Mouse (Mus musculus) erythroblast, adult 5-6 weeks (primary cell): ENCODE measurements around the gene Rpl23. TPM values are rescaled to one million over a fixed set of nuclear protein-coding genes. Genes with fewer than 3 reads are reported as not detected.

Source experiments
- ATAC-seq: replicated peaks from 2 replicates; pipeline ENCODE4 v1.8.0; 2016; ENCODE audit warnings: moderate number of reproducible peaks, mild to moderate bottlenecking, moderate TSS enrichment, inconsistent platforms; ENCODE audit not compliant: poor library complexity, low FRiP score, severe bottlenecking
- total RNA-seq, 2 experiments: library from RNA; stranded (forward) in 1 of 2; stranded (reverse) in 1 of 2; fragments of 150-400 nt in 1 of 2; fragments of 200-764, 138-1000 nt in 1 of 2; gene quantifications; 2 replicates each; pipeline versions ENCODE4 v1.2.3 to v1.2.4; 2015 to 2017; ENCODE audit warnings: low replicate concordance in 2 of 2

Rpl23 gene
- total RNA-seq, 2 experiments from 2014 or later, result 241 to 280 TPM

- no peak for ATAC-seq
Measured at GRCm38 (mm10) chr11:97775808-97776496, 6.3 kb downstream of the Rpl23 start, which contains the start of gene 1700001P01Rik. TSS of gene 1700001P01Rik (minus strand) at chr11:97775918.

- ATAC-seq, result no peak
Measured at GRCm38 (mm10) chr11:97775186-97775585, 7.1 kb downstream of the Rpl23 start.

- ATAC-seq, result no peak
Measured at GRCm38 (mm10) chr11:97771410-97771809, 10.8 kb downstream of the Rpl23 start.

- ATAC-seq, result no peak
Measured at GRCm38 (mm10) chr11:97769704-97770103, 12.5 kb downstream of the Rpl23 start.

DNA sequence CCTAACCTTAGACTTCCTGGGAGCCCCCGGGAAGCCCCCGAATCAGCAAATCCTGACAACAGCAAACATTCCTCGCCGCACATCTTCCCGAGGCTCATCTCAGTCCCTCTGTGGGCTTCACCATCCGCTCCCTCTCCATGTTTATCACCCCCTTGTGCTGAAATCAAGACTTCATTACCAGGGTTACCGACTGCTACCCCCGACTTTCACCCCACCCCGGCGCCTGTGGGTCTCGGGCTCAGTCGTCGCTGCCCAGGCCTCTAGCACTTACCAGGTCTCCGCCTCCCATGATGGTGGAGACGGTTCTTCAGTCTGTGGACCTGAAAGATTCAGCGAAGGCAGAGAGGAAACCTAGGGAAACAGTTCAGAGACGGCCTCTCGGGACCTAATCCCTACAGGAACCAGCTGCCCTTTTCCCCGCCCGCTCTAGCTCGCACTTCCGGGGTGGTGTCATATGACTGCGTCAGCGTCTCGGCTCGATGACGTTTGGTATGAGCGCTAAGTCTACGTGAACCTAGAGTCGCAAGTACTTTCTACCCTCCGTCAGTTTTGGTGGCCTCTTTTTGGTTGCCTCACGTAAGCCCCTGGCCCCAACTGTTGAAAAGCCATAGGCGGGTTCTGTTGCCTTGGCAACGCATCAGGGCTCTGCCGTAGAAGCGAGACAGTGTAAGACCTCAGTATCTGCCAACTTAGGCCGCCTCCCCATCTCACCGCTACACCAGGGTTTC, 15.9 kb downstream of the Rpl23 start, which contains the start of gene Cwc25:
Gene Cwc25, minus strand, starts transcription at position 403 of the 728 bp plus-strand sequence.
- ATAC-seq, result peak; percentile 98

GRCm38 (mm10) chr11:97761638-97762037, 20.6 kb downstream of the Rpl23 start:
- ATAC-seq, result no peak

DNA sequence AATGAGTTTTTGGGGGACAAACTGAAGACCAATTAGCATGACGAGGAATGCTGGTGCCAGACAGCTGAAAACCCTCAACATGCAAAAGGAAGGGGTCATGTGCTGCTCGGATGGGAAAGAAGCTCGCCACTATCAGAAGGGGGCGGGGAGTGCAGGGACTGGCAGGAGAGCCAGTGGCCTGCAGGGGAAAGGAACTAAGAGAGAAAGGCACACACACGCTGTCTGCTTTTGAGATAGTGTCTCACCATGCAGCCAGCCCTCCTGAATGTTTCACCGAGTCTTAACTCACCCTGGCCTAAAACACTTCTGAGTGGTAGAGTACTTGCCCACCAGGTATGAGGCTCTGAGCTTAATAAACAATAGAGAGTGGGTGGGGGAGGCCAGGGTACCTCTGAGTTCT, 23.3 kb downstream of the Rpl23 start:
- no peak for ATAC-seq

DNA sequence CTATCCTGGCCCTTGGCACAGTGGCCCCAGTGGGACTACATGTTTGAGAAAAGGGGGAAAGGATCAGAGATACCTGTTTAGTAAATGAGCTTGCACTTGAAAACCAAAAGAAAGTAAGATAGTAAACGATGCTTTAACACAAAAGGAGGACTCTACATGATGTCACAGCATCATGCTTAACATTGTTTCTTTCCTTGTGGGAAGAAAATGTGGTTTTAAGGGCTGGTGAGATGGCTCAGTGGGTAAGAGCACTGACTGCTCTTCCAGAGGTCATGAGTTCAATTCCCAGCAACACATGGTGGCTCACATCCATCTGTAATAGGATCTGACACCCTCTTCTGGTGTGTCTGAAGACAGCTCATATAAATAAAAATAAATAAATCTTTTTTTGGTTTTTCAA, 24.1 kb downstream of the Rpl23 start:
- ATAC-seq, result no peak

- ATAC-seq, result no peak
Measured at GRCm38 (mm10) chr11:97753277-97753676, 29.0 kb downstream of the Rpl23 start.

DNA sequence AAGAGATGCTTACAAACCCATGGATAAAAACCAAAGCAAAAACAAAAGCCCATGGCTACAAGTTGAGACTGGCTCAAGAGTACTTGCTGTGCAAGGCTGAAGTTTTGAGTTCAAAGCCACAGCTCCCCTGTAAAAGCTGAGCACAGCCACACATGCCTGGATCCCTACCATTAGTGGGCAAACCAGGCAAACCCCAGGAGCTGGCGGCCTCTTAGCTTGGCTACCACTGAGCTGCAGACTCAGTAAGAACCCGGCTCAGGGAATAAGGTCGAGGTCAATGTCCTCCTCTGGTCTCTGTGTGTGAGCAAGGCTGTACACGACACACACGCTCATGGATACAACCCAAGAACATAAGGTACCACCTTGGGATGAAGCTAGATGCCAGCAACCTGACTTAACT, 33.7 kb downstream of the Rpl23 start:
- ATAC-seq, result no peak

DNA sequence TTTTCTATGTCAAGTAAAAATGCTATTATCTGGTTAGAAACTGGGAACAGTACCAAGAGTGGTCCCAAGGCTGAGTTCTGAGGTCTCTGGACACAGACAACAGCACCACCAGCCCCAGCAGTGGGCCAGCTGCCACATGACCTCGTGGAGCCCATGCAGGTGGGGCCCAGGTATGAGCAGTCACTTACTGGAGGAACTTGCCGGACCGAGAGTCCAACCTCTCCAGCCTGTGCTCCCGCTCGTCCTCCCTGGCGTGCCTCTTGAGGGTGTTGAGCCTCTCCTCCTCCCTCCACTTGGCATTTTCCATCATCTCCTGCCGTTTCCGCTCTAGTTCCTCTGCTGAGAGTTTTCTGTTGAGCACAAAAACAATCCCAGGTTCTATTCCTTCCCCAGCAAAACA, 34.5 kb downstream of the Rpl23 start:
- no peak for ATAC-seq

DNA sequence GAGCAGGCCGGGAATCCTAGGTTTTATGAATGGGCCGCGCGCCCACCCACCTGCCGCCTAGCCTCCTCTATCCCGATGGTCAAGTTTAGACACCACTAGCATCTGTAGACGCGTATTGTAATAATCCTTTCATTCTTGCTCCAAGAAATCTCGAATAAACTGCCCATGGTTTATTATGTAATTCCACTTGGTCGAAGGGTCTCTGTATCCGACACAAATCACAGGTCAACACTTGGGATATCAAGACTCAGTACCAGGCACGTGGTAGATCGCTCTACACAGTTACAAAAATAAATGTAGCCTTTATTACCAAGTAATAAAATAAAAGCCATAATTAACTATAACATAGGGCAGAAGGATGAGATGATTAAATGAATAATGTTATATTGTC, 36.9 kb downstream of the Rpl23 start:
- no peak for ATAC-seq

- peak; percentile 93 for ATAC-seq
Measured at GRCm38 (mm10) chr11:97744718-97745330, 37.4 kb downstream of the Rpl23 start.

GRCm38 (mm10) chr11:97744063-97744717, 38.0 kb downstream of the Rpl23 start, which contains the start of gene Pip4k2b:
TSS of gene Pip4k2b (minus strand) at chr11:97744704.
- ATAC-seq, result peak; percentile 48

- no peak for ATAC-seq
Measured at GRCm38 (mm10) chr11:97743423-97743822, 38.8 kb downstream of the Rpl23 start.

DNA sequence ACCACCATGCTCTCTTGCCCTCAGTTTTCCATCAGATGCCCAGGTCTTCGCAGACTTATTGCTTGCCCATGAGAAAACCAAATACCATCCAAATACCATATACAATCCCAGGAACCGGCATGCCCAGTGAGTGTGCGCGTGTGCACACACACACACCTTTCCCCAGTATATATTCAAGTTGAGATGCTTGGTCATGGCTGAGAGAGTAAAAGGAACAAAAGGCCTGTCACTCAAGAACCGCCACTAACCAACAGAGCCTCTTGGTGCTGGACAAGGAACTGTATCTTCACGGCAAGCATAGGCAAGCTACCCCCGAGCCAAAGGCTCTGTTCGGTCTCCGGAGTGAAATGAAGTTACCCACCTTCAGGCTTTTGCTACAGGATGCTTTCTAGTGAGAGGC, 39.6 kb downstream of the Rpl23 start:
- no peak for ATAC-seq

- ATAC-seq, result no peak
Measured at GRCm38 (mm10) chr11:97742157-97742556, 40.1 kb downstream of the Rpl23 start.

GRCm38 (mm10) chr11:97740190-97740589, 42.0 kb downstream of the Rpl23 start:
- no peak for ATAC-seq

GRCm38 (mm10) chr11:97739155-97739554, 43.1 kb downstream of the Rpl23 start:
- no peak for ATAC-seq

GRCm38 (mm10) chr11:97738703-97739102, 43.5 kb downstream of the Rpl23 start:
- peak; percentile 51 for ATAC-seq
